Mouse (Mus musculus): ENCODE measurements around the gene Lgals8. TPM values are rescaled to one million over a fixed set of nuclear protein-coding genes. Genes with fewer than 3 reads are reported as not detected.

The Lgals8 gene
- total RNA-seq, 2 experiments from 2014 or later, result 35.1 to 37.2 TPM

GRCm38 (mm10) chr13:12453150-12453549 is 11.6 kb downstream of the Lgals8 start:
- no peak overlapping the region for H3K27ac ChIP-seq
- DNase-seq (ENCODE audit: low spot score in 2 of 2), result no peak
- H3K4me3 ChIP-seq, result no peak overlapping the region
- TF ChIP-seq CTCF (conservative IDR thresholded peaks at IDR 0.05), result no peak

GRCm38 (mm10) chr13:12442008-12442587 is 22.6 kb downstream of the Lgals8 start:
- DNase-seq (ENCODE audit: low spot score in 2 of 2), result peak; percentile 63 to 68

GRCm38 (mm10) chr13:12440813-12441212 is 23.9 kb downstream of the Lgals8 start:
- no peak overlapping the region for H3K4me3 ChIP-seq
- no peak for TF ChIP-seq CTCF (conservative IDR thresholded peaks at IDR 0.05)
- H3K27ac ChIP-seq, result no peak overlapping the region
- DNase-seq (ENCODE audit: low spot score in 2 of 2), result no peak

More at GRCm38 (mm10) chr13:12442008-12442587, 22.6 kb downstream of the Lgals8 start:
- no peak overlapping the region for H3K4me3 ChIP-seq
- no peak for TF ChIP-seq CTCF (conservative IDR thresholded peaks at IDR 0.05)
- peak overlapping the region; percentile 80 for H3K27ac ChIP-seq

- Histone ChIP-seq H3K27ac (peak overlapping the region; percentile 63), H3K4me3 (no peak overlapping the region)
- DNase-seq (ENCODE audit: low spot score in 2 of 2), result peak in 1 of 2 experiments; percentile 20
- no peak for TF ChIP-seq CTCF (conservative IDR thresholded peaks at IDR 0.05)
Observed at GRCm38 (mm10) chr13:12439586-12439985, 25.2 kb downstream of the Lgals8 start.

GRCm38 (mm10) chr13:12433843-12434242 is 30.9 kb downstream of the Lgals8 start:
- no peak for DNase-seq (ENCODE audit: low spot score in 2 of 2)
- TF ChIP-seq CTCF (conservative IDR thresholded peaks at IDR 0.05), result no peak
- no peak overlapping the region for H3K27ac ChIP-seq
- no peak overlapping the region for H3K4me3 ChIP-seq

GRCm38 (mm10) chr13:12428556-12428955 is 36.2 kb downstream of the Lgals8 start:
- no peak overlapping the region for H3K4me3 ChIP-seq
- TF ChIP-seq CTCF (conservative IDR thresholded peaks at IDR 0.05), result no peak
- no peak for DNase-seq (ENCODE audit: low spot score in 2 of 2)

GRCm38 (mm10) chr13:12420596-12420995 is 44.1 kb downstream of the Lgals8 start:
- DNase-seq (ENCODE audit: low spot score in 2 of 2), result no peak
- Histone ChIP-seq H3K4me3 (no peak overlapping the region), H3K27ac (no peak overlapping the region)
- no peak for TF ChIP-seq CTCF (conservative IDR thresholded peaks at IDR 0.05)

More at GRCm38 (mm10) chr13:12428556-12428955, 36.2 kb downstream of the Lgals8 start:
- no peak overlapping the region for H3K27ac ChIP-seq

GRCm38 (mm10) chr13:12412016-12412415 is 52.7 kb downstream of the Lgals8 start:
- no peak for TF ChIP-seq CTCF (conservative IDR thresholded peaks at IDR 0.05)
- DNase-seq (ENCODE audit: low spot score in 2 of 2), result no peak
- no peak overlapping the region for H3K27ac ChIP-seq
- no peak overlapping the region for H3K4me3 ChIP-seq

GRCm38 (mm10) chr13:12408343-12409066 is 56.2 kb downstream of the Lgals8 start:
- H3K27ac ChIP-seq, result peak overlapping the region; percentile 1; the same call in 1 of the 2 replicates
- DNase-seq (ENCODE audit: low spot score in 2 of 2), result no peak
- H3K4me3 ChIP-seq, result no peak overlapping the region
- TF ChIP-seq CTCF (conservative IDR thresholded peaks at IDR 0.05), result no peak

- H3K4me3 ChIP-seq, result peak overlapping the region; percentile 99
- H3K27ac ChIP-seq, result peak overlapping the region; percentile 78
- peak; percentile 18 to 25 for DNase-seq (ENCODE audit: low spot score in 2 of 2)
- TF ChIP-seq CTCF (conservative IDR thresholded peaks at IDR 0.05), result no peak
Observed at GRCm38 (mm10) chr13:12395571-12395970, 69.2 kb downstream of the Lgals8 start.

GRCm38 (mm10) chr13:12394609-12395505 is 69.9 kb downstream of the Lgals8 start, which contains the start of gene Heatr1:
Gene Heatr1, plus strand, starts transcription at chr13:12395027.
- no peak for TF ChIP-seq CTCF (conservative IDR thresholded peaks at IDR 0.05)
- peak; percentile 93 to 96 for DNase-seq (ENCODE audit: low spot score in 2 of 2)
- Histone ChIP-seq H3K27ac (peak within 1 kb of the TSS; percentile 78), H3K4me3 (peak within 1 kb of the TSS; percentile 99)

Other genes with a start within 250 kb of the Lgals8 start
- gene Mtr, start 206.8 kb downstream of the Lgals8 start, total RNA-seq (2021), result 10 to 100 TPM; 18.2 to 20.6 TPM
- 10 to 100 TPM; 22.4 to 23.1 TPM for gene Actn2, start 124.2 kb downstream of the Lgals8 start, total RNA-seq (2021)
- gene Heatr1, start 69.9 kb downstream of the Lgals8 start, total RNA-seq (2021), result 10 to 100 TPM; 28.9 to 36.9 TPM
- under 1 TPM; 0.26 to 0.29 TPM for gene Edaradd, start 55.5 kb upstream of the Lgals8 start, total RNA-seq (2021)
- gene Ero1lb, start 100.9 kb upstream of the Lgals8 start, total RNA-seq (2021), result 10 to 100 TPM; 12.4 to 14.8 TPM

Measured in layer of hippocampus, adult 2 months (tissue).